Mouse (Mus musculus): ENCODE results near the gene Zfp428. TPM values are rescaled to one million over a fixed set of nuclear protein-coding genes. Genes with fewer than 3 reads are reported as not detected.
"Not testable (repeated sequence)": the region's sequence is repeated elsewhere in the genome, so short reads cannot be mapped to it uniquely, and the experiment has no call there.

The Zfp428 gene
- total RNA-seq, 4 experiments from 2014 or later = 2.5 to 5.2 (median 4.0) TPM

DNA sequence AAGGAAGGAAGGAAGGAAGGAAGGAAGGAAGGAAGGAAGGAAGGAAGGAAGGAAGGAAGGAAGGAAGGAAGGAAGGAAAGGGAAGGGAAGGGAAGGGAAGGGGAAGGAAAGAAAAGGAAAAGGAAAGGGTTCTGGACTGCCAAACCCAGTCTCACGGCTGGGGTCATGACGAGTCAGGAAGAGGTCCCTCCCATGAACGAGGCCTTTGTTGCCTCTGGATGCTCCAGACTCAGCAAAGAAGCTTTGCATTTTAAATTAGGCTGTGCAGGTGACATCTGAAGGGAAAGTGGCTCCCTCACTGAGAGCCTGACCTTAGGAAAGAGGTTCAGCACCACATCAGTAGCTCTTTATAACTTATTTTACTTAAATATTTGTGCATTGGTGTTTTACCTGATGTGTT is 12.3 kb downstream of the Zfp428 start:
- DNase-seq (ENCODE audit: low spot score in 2 of 2) = no peak

DNA sequence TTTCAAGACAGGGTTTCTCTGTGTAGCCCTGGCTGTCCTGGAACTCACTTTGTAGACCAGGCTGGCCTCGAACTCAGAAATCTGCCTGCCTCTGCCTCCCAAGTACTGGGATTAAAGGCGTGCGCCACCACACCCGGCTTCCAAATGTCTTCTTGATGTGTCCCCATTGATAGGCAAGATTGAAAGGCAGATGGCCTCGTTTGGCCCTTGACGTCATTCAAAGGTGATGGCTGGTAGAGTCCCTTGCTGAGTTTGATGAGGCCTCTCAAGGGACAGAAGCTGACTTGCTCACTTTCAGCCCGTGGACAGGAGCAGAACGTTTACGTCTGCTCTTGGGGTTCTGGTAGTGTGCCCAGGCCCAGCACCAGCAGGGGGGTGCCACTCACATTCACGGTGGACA is 13.2 kb downstream of the Zfp428 start:
- not testable (repeated sequence) for DNase-seq (ENCODE audit: low spot score in 2 of 2)

DNA sequence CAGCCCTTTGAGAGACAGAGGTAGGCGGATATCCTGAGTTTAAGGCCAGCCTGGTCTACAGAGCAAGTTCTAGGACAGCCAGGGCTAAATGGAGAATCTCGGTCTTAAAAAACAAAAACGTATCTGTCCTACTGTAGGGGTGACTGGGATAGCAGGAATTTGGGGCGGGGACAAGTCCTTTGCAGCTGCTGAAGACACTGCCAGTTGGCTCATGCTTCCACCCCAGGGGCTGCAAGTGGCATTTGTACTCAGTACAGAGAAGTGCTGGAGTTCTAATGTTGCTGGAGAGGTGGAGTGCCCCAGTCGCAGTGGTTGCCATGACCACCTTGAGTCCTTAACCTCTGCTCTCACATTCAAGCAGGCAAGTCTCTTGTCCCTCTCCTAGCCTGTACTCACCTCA is 16.0 kb downstream of the Zfp428 start:
- DNase-seq (ENCODE audit: low spot score in 2 of 2) = no peak

DNA sequence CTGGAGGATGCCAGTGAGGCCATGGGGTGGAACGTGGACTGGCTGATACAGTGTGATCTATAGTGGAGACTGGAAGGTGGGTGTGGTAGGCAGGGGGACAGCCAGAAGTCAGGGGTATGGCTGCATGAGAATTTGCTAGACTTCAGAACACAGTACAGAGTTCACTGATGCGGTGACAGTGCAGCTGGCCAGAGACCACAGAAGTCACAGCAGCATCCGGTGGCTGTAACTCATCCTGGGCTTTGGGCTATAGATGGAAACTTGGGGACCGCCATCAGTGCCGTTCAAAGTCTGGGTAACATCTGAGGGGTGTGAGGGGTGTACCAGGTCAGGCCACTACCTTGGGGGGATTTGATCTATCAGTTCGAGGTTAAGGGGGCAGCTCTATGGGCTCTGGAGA is 16.9 kb downstream of the Zfp428 start:
- no peak for DNase-seq (ENCODE audit: low spot score in 2 of 2)

DNA sequence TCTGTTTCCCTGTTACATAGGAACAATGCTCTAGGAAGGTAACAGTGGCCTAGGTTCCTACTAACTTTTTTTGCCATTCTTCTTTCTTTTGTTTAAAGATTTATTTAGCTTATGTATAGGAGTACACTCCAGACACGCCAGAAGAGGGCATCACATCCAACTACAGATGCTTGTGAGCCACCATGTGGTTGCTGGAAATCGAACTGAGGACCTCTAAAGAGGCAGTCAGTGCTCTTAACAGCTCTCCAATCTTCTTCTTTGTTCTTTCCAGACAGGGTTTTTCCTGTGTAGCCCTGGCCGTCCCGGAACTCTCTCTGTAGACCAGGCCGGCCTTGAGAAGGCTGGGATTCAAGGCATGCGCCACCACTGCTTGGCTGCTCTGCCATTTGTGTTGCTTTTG is 18.2 kb downstream of the Zfp428 start:
- no peak for DNase-seq (ENCODE audit: low spot score in 2 of 2)

DNA sequence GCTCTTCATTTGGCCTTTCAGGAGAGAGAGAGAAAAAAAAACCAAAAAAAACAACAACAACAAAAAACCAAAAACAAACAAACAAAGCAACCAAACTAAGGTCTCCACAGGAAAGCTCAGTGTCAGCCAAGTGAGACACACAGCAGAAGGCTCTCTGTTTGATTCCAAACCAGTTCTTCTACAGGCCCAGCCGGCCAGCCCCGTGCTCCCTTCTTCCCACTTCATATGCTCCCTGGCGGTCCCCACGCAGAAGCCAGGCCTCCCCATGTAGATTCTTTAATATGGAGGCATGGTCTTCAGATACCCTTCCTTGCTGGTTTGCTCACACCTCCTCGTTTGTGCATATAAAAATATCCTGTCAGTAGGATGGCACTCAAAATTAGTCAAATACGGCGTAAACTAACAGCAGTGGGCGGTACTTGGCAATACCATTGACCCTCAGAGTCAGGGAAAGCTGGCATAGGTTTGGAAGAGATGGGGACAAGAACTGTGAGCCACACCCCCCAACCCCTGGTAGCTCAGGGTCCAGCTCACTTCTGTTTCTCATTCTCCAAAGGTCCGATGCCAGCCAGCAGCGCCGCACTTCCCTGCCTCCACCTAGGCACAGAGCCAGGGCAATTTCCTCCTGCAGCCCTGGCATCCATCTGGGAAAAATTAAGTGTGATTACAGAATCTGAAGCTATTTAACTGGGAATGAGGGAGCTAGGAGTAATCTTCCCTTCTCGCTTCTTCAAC is 19.0 kb downstream of the Zfp428 start:
- DNase-seq (ENCODE audit: low spot score in 2 of 2) = no peak

DNA sequence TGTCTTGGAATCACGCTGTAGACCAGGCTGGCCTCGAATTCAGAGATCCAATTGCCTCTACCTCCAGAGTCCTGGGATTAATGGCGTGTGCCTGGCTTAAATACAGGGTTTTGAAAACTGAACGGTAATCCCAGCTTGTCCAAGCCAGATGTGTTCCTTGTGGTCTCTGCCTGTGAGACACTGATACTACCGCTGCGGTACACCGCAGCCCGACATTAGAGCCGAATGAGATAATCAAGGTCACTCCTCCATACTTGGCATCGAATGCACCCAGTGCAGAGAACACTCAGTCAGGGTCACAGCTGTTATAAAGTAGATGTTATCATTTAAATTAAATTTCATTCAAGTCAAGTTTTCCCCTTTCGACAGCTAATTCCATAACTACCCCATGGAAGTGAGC is 22.1 kb downstream of the Zfp428 start:
- no peak for DNase-seq (ENCODE audit: low spot score in 2 of 2)

DNA sequence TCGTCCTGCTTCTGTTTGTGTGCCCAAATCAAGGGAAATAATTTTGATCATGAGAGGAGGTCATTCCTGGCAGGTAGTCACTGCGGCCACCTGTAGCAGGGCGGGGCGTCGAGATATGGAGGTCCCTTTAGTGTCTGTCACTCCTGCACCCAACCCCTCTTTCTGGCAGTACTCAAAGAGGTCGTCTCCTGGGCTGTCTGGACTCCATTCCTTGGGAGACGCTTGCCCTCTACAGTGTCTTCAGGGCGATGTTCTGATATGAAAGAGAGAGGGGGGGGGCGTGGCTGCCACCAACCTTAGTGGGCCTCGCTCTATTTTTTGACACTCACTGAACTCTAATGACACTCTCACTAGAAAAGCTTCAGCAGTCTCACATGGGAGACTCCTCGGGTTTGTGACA is 22.8 kb downstream of the Zfp428 start:
- no peak for DNase-seq (ENCODE audit: low spot score in 2 of 2)

DNA sequence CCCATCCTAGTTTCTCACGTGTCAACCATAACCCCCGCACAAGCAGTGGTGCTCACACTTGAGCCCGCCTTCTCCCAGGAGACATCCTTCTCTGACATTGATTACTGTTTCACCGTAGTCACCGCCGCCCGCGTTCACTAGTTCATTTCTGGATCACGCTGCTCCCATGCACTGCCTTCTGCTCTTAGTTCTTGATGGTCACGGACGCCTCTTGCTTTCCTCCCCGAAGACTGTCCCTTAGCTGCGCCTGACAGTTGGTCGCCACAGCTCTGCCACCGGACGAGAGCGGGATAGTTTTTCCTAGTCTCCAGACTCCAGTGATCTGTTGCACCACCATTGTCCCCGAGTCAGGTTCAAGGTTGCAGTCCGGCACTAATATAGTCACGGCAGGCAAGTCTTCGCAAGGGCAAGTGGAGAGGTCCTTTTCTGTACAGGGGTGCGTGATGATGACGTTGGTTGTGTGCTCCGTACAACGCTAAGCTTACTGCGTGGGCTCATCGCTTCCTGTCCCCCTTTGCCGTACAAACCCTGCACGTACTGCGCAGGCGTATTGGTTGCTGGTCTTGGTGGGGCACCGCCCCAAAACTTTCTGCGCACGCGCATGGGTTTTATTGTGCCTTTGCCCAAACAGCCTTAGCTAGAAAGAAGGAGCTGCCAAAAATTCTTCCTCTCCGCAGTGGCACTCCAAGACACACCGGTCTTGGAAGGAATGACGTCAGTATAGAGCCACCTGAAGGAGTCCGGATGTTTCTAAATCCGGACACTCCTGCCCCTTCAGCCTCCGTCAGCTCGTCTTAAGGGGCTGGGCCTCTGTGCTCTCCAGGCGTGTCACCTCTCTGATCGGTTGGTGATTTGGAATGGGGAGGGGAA is 23.5 kb downstream of the Zfp428 start, which contains the start of gene Irgq:
Gene Irgq (plus strand): TSS at position 628 of the 870 bp plus-strand sequence.
- peak; percentile 98 for DNase-seq (ENCODE audit: low spot score in 2 of 2)

DNA sequence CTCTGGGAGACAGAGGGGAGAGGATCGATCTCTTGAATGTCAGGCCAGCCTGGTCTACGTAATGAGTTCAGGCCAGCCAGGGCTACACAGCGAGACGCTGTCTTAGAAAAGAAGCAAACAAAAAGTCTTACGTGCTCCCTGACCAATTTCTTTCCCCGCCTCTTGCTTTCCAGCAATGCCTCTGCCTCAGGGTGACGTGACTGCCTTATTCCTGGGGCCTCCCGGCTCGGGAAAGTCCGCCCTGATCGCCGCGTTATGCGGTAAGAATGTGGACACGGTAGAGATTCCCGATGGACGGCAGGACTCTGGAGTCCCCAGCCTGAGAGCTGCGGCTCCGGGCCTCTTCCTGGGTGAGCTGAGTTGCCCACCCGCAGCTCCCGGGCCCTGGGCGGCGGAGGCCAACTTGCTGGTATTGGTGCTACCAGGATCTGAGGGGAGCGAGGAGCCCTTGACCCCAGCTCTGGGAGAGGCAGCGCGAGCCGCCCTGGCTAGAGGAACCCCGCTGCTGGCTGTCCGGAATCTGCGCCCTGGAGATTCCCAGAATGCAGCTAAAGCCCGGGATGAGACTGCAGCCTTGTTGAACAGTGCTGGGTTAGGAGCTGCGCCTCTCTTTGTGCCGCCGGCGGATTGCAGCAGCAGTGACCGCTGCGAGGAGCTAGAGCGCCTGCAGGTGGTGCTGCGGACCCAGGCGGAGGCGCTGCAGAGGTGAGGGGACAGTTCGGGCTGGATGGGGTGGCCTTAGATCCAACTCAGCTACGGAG is 24.6 kb downstream of the Zfp428 start:
- DNase-seq (ENCODE audit: low spot score in 2 of 2) = peak; percentile 25 to 49

DNA sequence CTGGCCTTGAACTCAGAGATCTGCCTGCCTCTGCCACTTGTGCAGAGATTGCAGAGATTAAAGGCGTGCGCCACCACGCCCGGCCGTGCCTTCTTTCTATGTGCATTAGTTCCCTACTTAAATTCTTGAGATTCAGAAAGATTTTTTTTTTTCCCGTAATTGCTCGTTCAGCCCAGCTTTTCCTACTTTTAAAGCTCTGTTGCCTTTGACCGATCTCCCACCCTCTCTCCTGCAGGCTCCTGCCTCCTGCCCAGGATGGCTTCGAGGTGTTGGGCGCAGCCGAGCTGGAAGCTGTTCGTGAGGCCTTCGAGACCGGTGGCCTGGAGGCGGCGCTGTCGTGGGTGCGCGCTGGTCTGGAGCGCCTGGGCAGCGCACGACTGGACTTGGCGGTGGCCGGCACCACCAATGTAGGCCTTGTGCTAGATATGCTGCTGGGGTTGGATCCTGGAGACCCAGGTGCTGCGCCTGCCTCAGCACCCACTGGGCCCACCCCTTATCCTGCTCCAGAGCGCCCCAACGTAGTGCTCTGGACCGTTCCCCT is 26.3 kb downstream of the Zfp428 start:
- DNase-seq (ENCODE audit: low spot score in 2 of 2) = no peak

DNA sequence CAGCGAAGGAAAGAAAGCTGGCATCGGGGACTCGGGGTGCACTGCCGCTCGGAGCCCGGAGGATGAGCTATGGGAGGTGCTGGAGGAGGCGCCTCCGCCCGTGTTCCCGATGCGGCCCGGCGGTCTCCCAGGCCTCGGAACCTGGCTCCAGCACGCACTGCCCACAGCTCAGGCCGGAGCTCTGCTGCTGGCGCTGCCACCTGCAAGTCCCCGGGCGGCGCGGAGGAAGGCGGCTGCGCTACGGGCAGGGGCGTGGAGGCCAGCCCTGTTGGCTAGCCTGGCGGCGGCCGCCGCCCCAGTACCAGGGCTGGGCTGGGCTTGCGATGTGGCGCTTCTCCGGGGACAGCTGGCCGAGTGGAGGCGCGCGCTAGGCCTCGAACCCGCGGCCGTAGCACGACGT is 27.0 kb downstream of the Zfp428 start:
- DNase-seq (ENCODE audit: low spot score in 2 of 2) = no peak

DNA sequence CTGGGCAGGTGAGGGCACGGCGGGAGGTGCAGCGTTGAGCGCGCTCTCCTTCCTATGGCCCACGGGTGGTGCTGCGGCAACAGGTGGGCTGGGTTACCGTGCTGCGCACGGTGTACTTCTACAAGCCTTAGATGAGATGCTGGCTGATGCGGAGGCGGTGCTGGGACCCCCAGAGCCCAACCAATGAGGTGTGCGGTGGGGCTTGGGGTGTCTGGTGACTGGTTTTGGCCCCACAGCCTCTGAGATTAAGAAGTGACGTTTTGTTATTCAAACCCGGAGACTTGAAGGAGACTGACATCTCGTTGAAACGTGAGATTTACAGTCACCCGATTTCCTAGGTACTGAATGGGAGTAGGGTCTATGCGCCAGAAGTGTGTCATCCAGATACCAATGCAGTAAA is 27.5 kb downstream of the Zfp428 start:
- no peak for DNase-seq (ENCODE audit: low spot score in 2 of 2)

DNA sequence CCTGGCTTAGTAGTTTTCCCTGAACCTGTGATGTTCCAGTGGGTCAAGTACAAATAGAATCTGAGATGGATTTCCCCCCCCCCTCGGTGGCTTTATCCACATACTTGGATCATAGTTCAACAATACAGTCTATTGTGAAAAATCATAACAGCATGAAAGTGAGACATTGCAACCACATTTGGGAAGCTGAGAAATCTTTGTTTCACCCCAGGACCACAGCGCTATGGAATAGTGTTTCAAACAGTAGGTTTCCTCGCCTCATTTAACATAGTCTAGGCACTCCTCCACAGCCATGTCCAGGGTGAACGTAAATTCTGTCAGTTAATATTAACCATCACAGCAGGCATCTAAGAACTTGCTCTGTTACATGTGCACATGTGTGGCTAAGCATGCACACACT is 30.3 kb downstream of the Zfp428 start:
- DNase-seq (ENCODE audit: low spot score in 2 of 2) = no peak

DNA sequence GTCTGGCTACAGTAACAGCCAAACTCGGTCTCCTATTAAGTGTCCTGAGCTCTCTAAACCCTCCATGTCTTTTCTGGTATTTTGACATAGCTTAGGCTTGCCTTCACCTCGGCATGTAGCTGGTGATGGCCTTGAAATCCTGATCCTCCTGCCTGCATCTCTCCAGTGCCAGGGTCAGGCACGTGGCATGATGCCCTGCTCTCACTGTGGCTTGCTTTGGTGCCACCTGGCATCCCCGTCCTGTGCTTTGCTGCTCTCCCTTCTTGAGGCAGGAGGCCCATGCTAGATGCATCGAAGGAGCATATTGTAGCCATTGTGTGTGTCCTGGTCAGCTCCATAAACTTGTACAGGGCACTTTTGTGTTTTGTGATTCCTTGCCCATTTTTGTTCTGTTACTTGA is 30.8 kb downstream of the Zfp428 start:
- DNase-seq (ENCODE audit: low spot score in 2 of 2) = no peak

DNA sequence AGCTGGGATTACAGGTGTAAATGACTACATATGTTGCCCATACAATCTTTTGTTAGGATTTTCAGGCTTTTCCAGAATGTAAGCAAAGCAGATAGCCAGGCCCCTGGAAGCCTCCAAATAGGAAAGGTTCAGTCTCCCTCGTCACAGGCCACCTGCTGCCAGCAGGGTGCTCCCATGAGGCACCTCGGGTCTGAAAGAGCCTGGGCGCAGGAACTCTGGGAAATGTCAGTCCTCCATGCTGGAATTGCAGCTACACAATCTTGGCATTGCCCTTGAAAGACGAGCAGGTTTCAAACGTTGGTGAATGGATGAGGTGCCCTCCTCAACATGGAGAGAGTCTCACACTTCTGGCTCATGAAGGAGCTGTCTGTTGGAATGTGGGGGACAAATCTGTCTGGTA is 31.3 kb downstream of the Zfp428 start:
- DNase-seq (ENCODE audit: low spot score in 2 of 2) = no peak

DNA sequence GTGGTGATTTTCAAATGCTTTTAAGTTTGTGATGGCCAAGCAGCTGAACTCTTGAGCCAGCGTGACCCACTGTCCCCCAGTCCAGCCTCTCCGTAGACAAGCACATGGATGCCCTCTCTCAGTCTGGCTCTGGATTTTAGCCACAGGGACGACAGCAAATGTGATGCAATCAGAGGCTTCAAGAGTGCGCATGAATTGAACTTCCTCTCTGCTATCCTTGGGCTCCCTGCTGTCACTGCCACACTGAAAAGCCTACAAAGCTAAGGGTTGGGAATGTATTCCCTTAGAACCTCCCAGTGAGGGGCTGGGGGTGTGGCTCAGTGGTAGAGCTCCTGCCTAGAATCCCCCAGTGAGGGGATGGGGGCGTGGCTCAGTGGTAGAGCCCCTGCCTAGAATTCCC is 31.9 kb downstream of the Zfp428 start:
- no peak for DNase-seq (ENCODE audit: low spot score in 2 of 2)

DNA sequence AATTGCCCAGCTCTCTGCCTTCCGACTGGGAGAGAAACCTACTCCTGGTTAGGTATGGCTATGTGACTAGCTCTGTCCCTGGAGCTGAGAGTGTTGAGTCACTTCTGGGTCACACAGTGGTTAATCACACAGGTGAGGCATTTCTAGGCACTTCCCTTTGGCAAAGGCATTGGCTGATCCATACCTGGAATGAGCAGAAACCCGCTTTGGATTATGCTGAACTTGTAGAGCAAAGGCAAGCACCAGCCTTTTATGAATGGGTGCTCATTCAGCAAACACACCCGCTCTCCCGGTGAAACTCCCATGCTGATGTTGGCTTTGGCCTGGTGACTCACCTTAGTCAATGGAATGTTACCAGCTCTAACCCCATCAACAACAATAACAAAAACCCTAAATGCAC is 32.9 kb downstream of the Zfp428 start:
- DNase-seq (ENCODE audit: low spot score in 2 of 2) = no peak

DNA sequence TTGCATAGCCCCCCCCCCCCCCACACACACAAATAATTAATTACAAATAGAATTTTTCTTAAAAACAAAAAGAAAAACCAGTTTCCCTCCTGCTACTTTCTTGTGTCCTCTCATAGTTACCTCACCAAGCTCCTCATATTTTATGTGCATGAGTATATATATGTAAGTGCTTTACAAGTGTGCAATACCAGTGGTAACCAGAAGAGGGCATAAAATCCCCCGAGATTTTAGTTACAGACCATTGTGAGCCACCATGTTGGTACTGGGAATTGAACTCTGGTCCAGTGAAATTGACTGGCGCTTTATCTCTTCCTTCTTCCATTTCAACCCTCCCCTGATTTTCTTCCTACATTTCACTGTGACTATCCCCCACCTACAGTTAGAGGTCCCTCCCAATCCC is 37.7 kb downstream of the Zfp428 start:
- DNase-seq (ENCODE audit: low spot score in 2 of 2) = no peak

DNA sequence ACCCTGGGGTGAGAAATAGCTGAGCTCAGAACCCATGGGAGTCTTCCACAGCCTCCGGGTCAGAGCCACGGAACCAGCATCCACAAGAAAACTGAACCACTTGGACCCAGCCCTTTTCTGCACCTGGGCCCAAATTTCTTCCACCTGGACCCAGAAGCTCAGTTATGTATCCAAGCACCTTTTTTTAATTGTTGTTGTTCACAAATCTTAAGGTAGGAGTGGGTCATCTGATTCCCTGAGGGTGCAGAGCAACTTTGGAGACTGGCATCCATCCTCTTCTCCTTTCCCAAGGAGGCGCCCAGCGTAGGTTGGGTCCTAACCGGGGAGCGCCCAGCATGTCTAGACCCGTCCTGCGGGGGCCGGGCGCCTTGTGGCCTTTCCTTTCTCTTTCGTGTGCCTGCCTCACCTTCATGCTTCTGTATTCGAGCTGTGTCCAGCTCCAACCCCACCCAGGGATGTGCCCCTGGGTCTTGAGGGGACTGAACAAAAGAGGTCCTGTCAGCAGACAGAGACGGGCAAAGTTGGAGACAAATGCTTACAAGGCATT is 39.3 kb downstream of the Zfp428 start, which contains the start of the genes Pinlyp and Xrcc1:
Gene Pinlyp (minus strand): TSS at position 51 of the 547 bp plus-strand sequence.
Gene Xrcc1 (plus strand): TSS at position 222 of the 547 bp plus-strand sequence.
- no peak for DNase-seq (ENCODE audit: low spot score in 2 of 2)

Measured in gastrocnemius, adult 8-10 months (tissue).